Mouse (Mus musculus) heart, adult 2 months (tissue): ENCODE measurements around the gene H2afy2. TPM values are rescaled to one million over a fixed set of nuclear protein-coding genes. Genes with fewer than 3 reads are reported as not detected.
A peak's percentile ranks its signal among the peaks of the same experiment; 100 is the strongest.

Experiments used
- DNase-seq, 2 experiments: peaks; one replicate each; pipeline ENCODE4 v3.0.0; 2021
- H3K27ac ChIP-seq: fragments of 200-600 bp; 2 replicates; pipeline ENCODE4 v1.8.1; 2022
- H3K27me3 ChIP-seq: fragments of 200-500 bp; 2 replicates; pipeline ENCODE4 v1.6.1; 2012; ENCODE audit warnings: mild to moderate bottlenecking, low read length, inconsistent platforms, mixed read lengths; ENCODE audit not compliant: control insufficient read depth, insufficient read depth
- H3K36me3 ChIP-seq: fragments of 200-500 bp; 2 replicates; pipeline ENCODE4 v1.6.1; 2012; ENCODE audit warnings: low read length, inconsistent platforms; ENCODE audit not compliant: control insufficient read depth, insufficient read depth
- H3K4me1 ChIP-seq: fragments of 200-500 bp; 2 replicates; pipeline ENCODE4 v1.6.1; 2011; ENCODE audit warnings: low read length; ENCODE audit not compliant: control insufficient read depth, insufficient read depth
- H3K4me3 ChIP-seq: fragments of 200-600 bp; 2 replicates; pipeline ENCODE4 v1.8.1; 2022
- H3K79me2 ChIP-seq: fragments of 200-500 bp; replicated peaks from 2 replicates; pipeline ENCODE4 v1.6.1; 2012; ENCODE audit warnings: mild to moderate bottlenecking, inconsistent platforms, low read length, moderate library complexity, mixed read lengths; ENCODE audit not compliant: control insufficient read depth, insufficient read depth
- H3K9ac ChIP-seq: fragments of 200-500 bp; 2 replicates; pipeline ENCODE4 v1.6.1; 2012; ENCODE audit warnings: low read depth, mild to moderate bottlenecking, control low read depth, inconsistent platforms, low read length, mixed read lengths
- CTCF ChIP-seq: fragments of 200-600 bp; IDR thresholded peaks from 2 replicates; pipeline ENCODE4 v1.8.1; 2022; ENCODE audit warnings: antibody characterized with exemption, mild to moderate bottlenecking, moderate library complexity
- EP300 ChIP-seq: fragments of 200-500 bp; IDR thresholded peaks from 2 replicates; pipeline ENCODE4 v1.6.1; 2011; ENCODE audit warnings: low read depth, low read length, control low read depth; ENCODE audit not compliant: insufficient read depth
- POLR2A ChIP-seq: fragments of 200-500 bp; IDR thresholded peaks from 2 replicates; pipeline ENCODE4 v1.6.1; 2011; ENCODE audit warnings: mild to moderate bottlenecking, low read depth, low read length, control low read depth; ENCODE audit not compliant: insufficient read depth
- WGBS: fragments of 180-500 bp; shearing (Covaris S2); methylation state at CpG from one replicate; pipeline ENCODE4 v1.1.7; 2018; 5-methylcytosine and 5-hydroxymethylcytosine counted together
- intact Hi-C: fragments of 180-260 bp; cut with DNase I; formaldehyde crosslinking; loops from one replicate; pipeline ENCODE4 v1.15.1; 2025
- microRNA-seq, 2 experiments: library from miRNA; unstranded; fragments of <30 nt; microRNA quantifications; one replicate each; pipeline ENCODE4 v1.2.0; 2021
- polyA plus RNA-seq: library from polyadenylated mRNA; depleted of rRNA; stranded (reverse); fragments of >200 nt; gene quantifications from 2 replicates; pipeline ENCODE4 v1.2.3, GENCODE M21; 2012; rRNA removed
- total RNA-seq, 2 experiments: library from RNA; stranded (reverse); gene quantifications; 2 replicates each; pipeline ENCODE4 v1.2.3; 2021

H2afy2 gene
- total and polyA plus RNA-seq, 3 experiments, result 3.4 to 4.7 (median 4.2) TPM

DNA sequence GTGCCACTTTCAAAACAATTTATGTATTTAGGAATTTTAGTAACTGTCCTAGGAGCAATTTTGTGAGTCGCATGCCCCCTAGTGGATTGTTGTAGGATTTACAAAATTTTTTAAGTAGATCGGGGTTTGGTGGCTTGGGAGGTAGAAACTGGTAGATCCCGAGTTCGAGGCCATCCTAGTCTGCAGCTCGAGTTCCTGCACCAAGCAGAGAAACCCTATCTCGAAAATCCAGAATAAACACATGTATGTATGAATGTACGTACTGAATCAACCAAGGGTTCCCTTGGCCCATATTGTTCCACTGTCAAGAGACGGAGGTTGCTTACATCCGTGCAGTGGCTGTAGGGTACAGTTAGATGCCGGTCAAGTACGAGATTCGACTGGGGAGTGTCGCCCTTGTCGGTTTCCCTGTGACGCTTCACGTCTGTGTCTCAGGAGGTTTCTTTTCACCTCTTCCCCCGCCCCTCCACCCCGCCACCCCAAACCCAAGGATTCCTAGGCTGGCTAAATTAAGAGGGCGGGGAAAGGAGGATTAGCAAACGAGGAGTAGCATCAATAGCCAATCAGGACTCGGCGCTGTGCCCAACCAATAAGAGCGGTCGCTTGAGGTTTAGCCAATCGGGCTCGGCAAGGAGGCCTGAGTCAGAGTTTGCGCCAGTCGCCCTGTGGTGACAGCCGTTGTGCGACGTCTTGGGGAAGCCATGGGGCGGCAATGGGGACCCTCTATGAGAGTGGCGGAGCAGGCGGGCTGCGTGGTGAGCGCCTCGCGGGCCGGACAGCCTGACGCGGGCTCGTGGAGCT, 88.9 kb downstream of the H2afy2 start, which contains the start of gene Tysnd1:
Gene Tysnd1 (plus strand): TSS at position 645 of the 801 bp plus-strand sequence.
- peak within 1 kb of the TSS; percentile 99 for H3K4me3 ChIP-seq
- peaks cover 5% of the 10 kb centered on the region for H3K4me1 ChIP-seq
- H3K79me2 ChIP-seq, result peaks cover 6% of the 10 kb centered on the region
- TF ChIP-seq POLR2A (peak; percentile 84), CTCF (peak; percentile 66), EP300 (no peak)
- intact Hi-C loops, result loop anchor here (2.0 kb wide), 1 partner anchor 40 kb away; no protein-coding TSS in a partner anchor
- H3K27me3 ChIP-seq, result no peaks in the 10 kb centered on the region
- H3K36me3 ChIP-seq, result no peaks in the 10 kb centered on the region; the same call in 1 of the 2 replicates
- H3K9ac ChIP-seq, result peak within 1 kb of the TSS; percentile 69
- DNase-seq, result peak; percentile 94 to 96
- under 1% methylated on average over 42 of the region's 42 CpGs for WGBS
- H3K27ac ChIP-seq, result peak within 1 kb of the TSS; percentile 79

DNA sequence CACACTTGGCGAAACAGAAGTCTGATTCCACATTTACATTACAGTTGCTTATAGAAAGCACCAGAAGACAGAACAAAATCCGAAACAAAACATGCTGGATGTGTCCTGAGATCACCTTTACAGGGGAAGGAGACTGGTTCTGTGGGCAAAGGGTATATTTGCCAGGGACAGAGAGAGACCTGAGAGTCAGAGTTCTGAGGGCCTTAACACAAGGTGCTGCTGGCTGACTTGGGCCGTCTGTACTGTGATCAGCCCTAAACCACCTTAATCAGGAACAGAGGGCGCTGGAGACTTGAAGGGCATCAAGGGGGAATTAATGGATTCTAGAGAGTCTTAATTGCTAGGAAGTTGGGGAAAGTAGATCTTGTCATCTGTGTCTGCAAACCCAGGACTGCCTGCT, 90.4 kb downstream of the H2afy2 start:
- H3K79me2 ChIP-seq, result peaks cover 6% of the 10 kb centered on the region
- H3K36me3 ChIP-seq, result peaks cover 3% of the 10 kb centered on the region
- H3K4me3 ChIP-seq, result no peak overlapping the region
- H3K27ac ChIP-seq, result no peak overlapping the region
- TF ChIP-seq POLR2A, result no peak
- no peak for TF ChIP-seq CTCF
- TF ChIP-seq EP300, result no peak
- peak in 1 of 2 experiments; percentile 11 for DNase-seq
- no peak overlapping the region for H3K9ac ChIP-seq
- no peaks in the 10 kb centered on the region for H3K27me3 ChIP-seq
- WGBS, result 84% methylated on average over 4 of the region's 4 CpGs
- intact Hi-C loops, result loop anchor here (1.0 kb wide), 1 partner anchor 12 kb away; no protein-coding TSS in a partner anchor
- H3K4me1 ChIP-seq, result peaks cover 5% of the 10 kb centered on the region

DNA sequence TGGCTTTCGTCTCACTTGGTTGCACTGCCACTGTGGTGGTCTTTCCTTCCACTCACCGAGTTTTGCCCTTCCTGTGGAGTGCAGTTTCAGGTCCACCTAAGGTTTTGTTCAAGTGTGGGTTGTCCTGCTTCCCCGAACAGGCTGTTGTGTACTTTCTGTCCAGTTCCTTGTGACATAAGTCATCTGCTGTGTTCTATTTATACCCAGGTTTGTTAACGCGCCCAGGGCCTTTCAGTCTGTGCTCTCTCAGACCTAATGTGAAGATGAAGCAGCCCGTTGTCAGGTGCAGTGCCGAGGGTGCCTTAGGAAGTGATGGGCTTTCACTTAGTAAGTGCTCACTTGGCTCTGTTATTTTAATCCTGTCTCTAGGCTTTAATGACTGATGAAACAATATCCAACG, 94.5 kb downstream of the H2afy2 start:
- Histone ChIP-seq H3K79me2 (0 out of 2 replicates have a peak, but pooled peaks cover 1% of the 10 kb centered on the region), H3K4me3 (peak overlapping the region; percentile 7; the same call in 1 of the 2 replicates), H3K9ac (peak overlapping the region; percentile 26; the same call in 1 of the 2 replicates), H3K27ac (peak overlapping the region; percentile 83), H3K4me1 (no peaks in the 10 kb centered on the region), H3K27me3 (no peaks in the 10 kb centered on the region), H3K36me3 (peaks cover 6% of the 10 kb centered on the region)
- peak; percentile 36 to 44 for DNase-seq
- 56% methylated on average over 8 of the region's 8 CpGs for WGBS
- intact Hi-C loops, result no loop called here
- TF ChIP-seq POLR2A, result peak; percentile 71
- peak; percentile 84 for TF ChIP-seq EP300
- no peak for TF ChIP-seq CTCF

Small RNA genes within 50 kb of the gene (microRNA-seq; reads per million reads assigned to microRNA genes)
- 0 reads per million in 2 experiments for gene Mir5108

Other genes with a start within 250 kb of the H2afy2 start
- gene Npffr1, start 188.7 kb downstream of the H2afy2 start, total RNA-seq, result under 1 TPM in 1 of 2 experiments, not detected in 1; 0.07 TPM
- gene Npffr1, start 188.7 kb downstream of the H2afy2 start, polyA plus RNA-seq, result 0.14 and 0.15 TPM in 2 replicates
- 10 to 100 TPM; 66.3 to 66.8 TPM for gene Ppa1, start 135.6 kb downstream of the H2afy2 start, total RNA-seq
- gene Ppa1, start 135.6 kb downstream of the H2afy2 start, polyA plus RNA-seq, result 33.9 and 41.2 TPM in 2 replicates
- gene Sar1a, start 103.8 kb downstream of the H2afy2 start, total RNA-seq, result 100 to 1,000 TPM; 166 to 197 TPM
- gene Sar1a, start 103.8 kb downstream of the H2afy2 start, polyA plus RNA-seq, result 82.7 and 134 TPM in 2 replicates
- 10 to 100 TPM; 20.2 to 22.3 TPM for gene Tysnd1, start 88.6 kb downstream of the H2afy2 start, total RNA-seq
- gene Tysnd1, start 88.6 kb downstream of the H2afy2 start, polyA plus RNA-seq, result 24.8 and 27.2 TPM in 2 replicates
- gene Aifm2, start 68.9 kb downstream of the H2afy2 start, total RNA-seq, result 10 to 100 TPM; 24.6 to 28.9 TPM
- 32.9 and 39.5 TPM in 2 replicates for gene Aifm2, start 68.9 kb downstream of the H2afy2 start, polyA plus RNA-seq
- gene Col13a1, start 195.0 kb upstream of the H2afy2 start, total RNA-seq, result under 1 TPM; 0.34 to 0.45 TPM
- gene Col13a1, start 195.0 kb upstream of the H2afy2 start, polyA plus RNA-seq, result 0.43 and 0.44 TPM in 2 replicates